Mouse (Mus musculus): ENCODE results near the gene Hbs1l.

GRCm38 (mm10) chr10:21415031-21415430 lies 119.3 kb downstream of the Hbs1l start:
- no peak for TF ChIP-seq CTCF (IDR thresholded peaks at IDR 0.05)
- no peak for TF ChIP-seq POLR2A (IDR thresholded peaks at IDR 0.05; ENCODE audit: insufficient read depth, low read depth, low read length)
- TF ChIP-seq EP300 (IDR thresholded peaks at IDR 0.05; ENCODE audit: insufficient read depth, low read depth, low read length): no peak

Data from heart, adult 2 months (tissue).